Mouse (Mus musculus): ENCODE data around the gene Gzma. TPM values are rescaled to one million over a fixed set of nuclear protein-coding genes. Genes with fewer than 3 reads are reported as not detected.
A peak's percentile ranks its signal among the peaks of the same experiment; 100 is the strongest.

Gzma gene
- polyA plus RNA-seq, 1 experiment from 2014 or later = not detected

- no peaks in the 10 kb centered on the region for H3K27me3 ChIP-seq (ENCODE audit: insufficient read depth, poor library complexity, severe bottlenecking)
- no peak overlapping the region for H3K4me3 ChIP-seq
- no peak for DNase-seq (ENCODE audit: low spot score)
- no peaks in the 10 kb centered on the region for H3K36me3 ChIP-seq
- no peak overlapping the region for H3K27ac ChIP-seq
- WGBS = 18% methylated on average over 5 of the region's 5 CpGs
- peaks cover 5% of the 10 kb centered on the region for H3K4me1 ChIP-seq
- no peaks in the 10 kb centered on the region for H3K9me3 ChIP-seq
Observed at GRCm38 (mm10) chr13:113084732-113085131, 16.0 kb downstream of the Gzma start.

GRCm38 (mm10) chr13:113082101-113082500, 18.7 kb downstream of the Gzma start:
- peaks cover 5% of the 10 kb centered on the region for H3K4me1 ChIP-seq
- no peak overlapping the region for H3K27ac ChIP-seq
- no peak for DNase-seq (ENCODE audit: low spot score)
- H3K9me3 ChIP-seq = no peaks in the 10 kb centered on the region
- no peaks in the 10 kb centered on the region for H3K27me3 ChIP-seq (ENCODE audit: insufficient read depth, poor library complexity, severe bottlenecking)
- WGBS = 64% methylated on average over 1 of the region's 1 CpGs
- no peaks in the 10 kb centered on the region for H3K36me3 ChIP-seq
- no peak overlapping the region for H3K4me3 ChIP-seq

- no peaks in the 10 kb centered on the region for H3K36me3 ChIP-seq
- no peak overlapping the region for H3K27ac ChIP-seq
- H3K9me3 ChIP-seq = no peaks in the 10 kb centered on the region
- no peak overlapping the region for H3K4me3 ChIP-seq
- DNase-seq (ENCODE audit: low spot score) = no peak
- 80% methylated on average over 9 of the region's 9 CpGs for WGBS
- H3K4me1 ChIP-seq = peaks cover under 1% of the 10 kb centered on the region; the same call in 1 of the 2 replicates
- no peaks in the 10 kb centered on the region for H3K27me3 ChIP-seq (ENCODE audit: insufficient read depth, poor library complexity, severe bottlenecking)
Observed at GRCm38 (mm10) chr13:113079021-113079420, 21.8 kb downstream of the Gzma start.

- Histone ChIP-seq H3K27me3 (ENCODE audit: insufficient read depth, poor library complexity, severe bottlenecking) (no peaks in the 10 kb centered on the region), H3K36me3 (no peaks in the 10 kb centered on the region), H3K27ac (no peak overlapping the region), H3K9me3 (no peaks in the 10 kb centered on the region), H3K4me3 (no peak overlapping the region), H3K4me1 (no peaks in the 10 kb centered on the region)
- 85% methylated on average over 9 of the region's 9 CpGs for WGBS
- DNase-seq (ENCODE audit: low spot score) = no peak
Observed at GRCm38 (mm10) chr13:113064542-113064941, 36.2 kb downstream of the Gzma start.

- WGBS = 80% methylated on average over 6 of the region's 6 CpGs
- H3K4me3 ChIP-seq = no peak overlapping the region
- no peaks in the 10 kb centered on the region for H3K9me3 ChIP-seq
- H3K4me1 ChIP-seq = no peaks in the 10 kb centered on the region
- no peak for DNase-seq (ENCODE audit: low spot score)
- no peaks in the 10 kb centered on the region for H3K36me3 ChIP-seq
- no peaks in the 10 kb centered on the region for H3K27me3 ChIP-seq (ENCODE audit: insufficient read depth, poor library complexity, severe bottlenecking)
- no peak overlapping the region for H3K27ac ChIP-seq
Observed at GRCm38 (mm10) chr13:113061746-113062145, 39.0 kb downstream of the Gzma start.

- no peaks in the 10 kb centered on the region for H3K9me3 ChIP-seq
- H3K36me3 ChIP-seq = no peaks in the 10 kb centered on the region
- no peak for DNase-seq (ENCODE audit: low spot score)
- no peak overlapping the region for H3K4me3 ChIP-seq
- H3K4me1 ChIP-seq = no peaks in the 10 kb centered on the region
- no peaks in the 10 kb centered on the region for H3K27me3 ChIP-seq (ENCODE audit: insufficient read depth, poor library complexity, severe bottlenecking)
- no peak overlapping the region for H3K27ac ChIP-seq
- 27% methylated on average over 8 of the region's 8 CpGs for WGBS
Observed at GRCm38 (mm10) chr13:113055826-113056225, 45.0 kb downstream of the Gzma start.

GRCm38 (mm10) chr13:113054230-113054629, 46.6 kb downstream of the Gzma start:
- 0 out of 2 replicates have a peak overlapping the region, but pooled peaks have one; percentile 6 for H3K27ac ChIP-seq
- no peak overlapping the region for H3K4me3 ChIP-seq
- H3K36me3 ChIP-seq = no peaks in the 10 kb centered on the region
- no peaks in the 10 kb centered on the region for H3K27me3 ChIP-seq (ENCODE audit: insufficient read depth, poor library complexity, severe bottlenecking)
- no peaks in the 10 kb centered on the region for H3K4me1 ChIP-seq
- 82% methylated on average over 8 of the region's 8 CpGs for WGBS
- H3K9me3 ChIP-seq = no peaks in the 10 kb centered on the region
- DNase-seq (ENCODE audit: low spot score) = no peak

- Histone ChIP-seq H3K4me3 (no peak overlapping the region), H3K9me3 (no peaks in the 10 kb centered on the region), H3K27me3 (ENCODE audit: insufficient read depth, poor library complexity, severe bottlenecking) (no peaks in the 10 kb centered on the region), H3K4me1 (peaks cover 13% of the 10 kb centered on the region; the same call in 1 of the 2 replicates), H3K36me3 (peaks cover 15% of the 10 kb centered on the region), H3K27ac (no peak overlapping the region)
- no peak for DNase-seq (ENCODE audit: low spot score)
- WGBS = 79% methylated on average over 3 of the region's 3 CpGs
Observed at GRCm38 (mm10) chr13:113047647-113048046, 53.1 kb downstream of the Gzma start.

- Histone ChIP-seq H3K27me3 (ENCODE audit: insufficient read depth, poor library complexity, severe bottlenecking) (no peaks in the 10 kb centered on the region), H3K36me3 (peaks cover 20% of the 10 kb centered on the region), H3K4me1 (peaks cover 13% of the 10 kb centered on the region; the same call in 1 of the 2 replicates), H3K27ac (no peak overlapping the region), H3K4me3 (no peak overlapping the region), H3K9me3 (no peaks in the 10 kb centered on the region)
- peak; percentile 50 for DNase-seq (ENCODE audit: low spot score)
Observed at GRCm38 (mm10) chr13:113047018-113047417, 53.8 kb downstream of the Gzma start.

- H3K27me3 ChIP-seq (ENCODE audit: insufficient read depth, poor library complexity, severe bottlenecking) = no peaks in the 10 kb centered on the region
- peaks cover 27% of the 10 kb centered on the region for H3K36me3 ChIP-seq
- H3K4me3 ChIP-seq = peak within 1 kb of the TSS; percentile 70
- peaks cover 15% of the 10 kb centered on the region; the same call in 1 of the 2 replicates for H3K4me1 ChIP-seq
- DNase-seq (ENCODE audit: low spot score) = peak; percentile 85
- 6% methylated on average over 21 of the region's 21 CpGs for WGBS
- H3K27ac ChIP-seq = peak within 1 kb of the TSS; percentile 86
- H3K9me3 ChIP-seq = no peaks in the 10 kb centered on the region
Observed at GRCm38 (mm10) chr13:113046211-113046883, 54.4 kb downstream of the Gzma start, which contains the start of gene Gpx8. Gene Gpx8, minus strand, starts transcription at chr13:113046410.

GRCm38 (mm10) chr13:113045458-113046110, 55.2 kb downstream of the Gzma start:
- WGBS = 19% methylated on average over 18 of the region's 18 CpGs
- no peaks in the 10 kb centered on the region for H3K27me3 ChIP-seq (ENCODE audit: insufficient read depth, poor library complexity, severe bottlenecking)

GRCm38 (mm10) chr13:113044876-113045275, 55.9 kb downstream of the Gzma start:
- no peaks in the 10 kb centered on the region for H3K27me3 ChIP-seq (ENCODE audit: insufficient read depth, poor library complexity, severe bottlenecking)
- peak overlapping the region; percentile 86; the same call in 1 of the 2 replicates for H3K27ac ChIP-seq
- peak; percentile 58 for DNase-seq (ENCODE audit: low spot score)
- H3K4me1 ChIP-seq = peaks cover 23% of the 10 kb centered on the region; the same call in 1 of the 2 replicates
- H3K4me3 ChIP-seq = peak overlapping the region; percentile 70
- peaks cover 28% of the 10 kb centered on the region for H3K36me3 ChIP-seq
- WGBS = 71% methylated on average over 3 of the region's 3 CpGs
- no peaks in the 10 kb centered on the region for H3K9me3 ChIP-seq

More at GRCm38 (mm10) chr13:113045458-113046110, 55.2 kb downstream of the Gzma start:
- Histone ChIP-seq H3K4me3 (peak overlapping the region; percentile 70), H3K27ac (peak overlapping the region; percentile 86), H3K36me3 (peaks cover 28% of the 10 kb centered on the region), H3K9me3 (no peaks in the 10 kb centered on the region), H3K4me1 (peaks cover 19% of the 10 kb centered on the region; the same call in 1 of the 2 replicates)
- peak; percentile 71 for DNase-seq (ENCODE audit: low spot score)

Data from heart, embryonic 10.5 days (tissue).